Comparison of ENCODE assay signal across 16 mouse cellular contexts in genomic region chr11:118496066-118496689, GRCm38 (mm10). TPM values are rescaled to one million over a fixed set of nuclear protein-coding genes. Genes with fewer than 3 reads are reported as not detected.
DNase-seq lines count a peak whose midpoint lies in the region; ATAC-seq and TF ChIP-seq lines count a peak whose summit lies in the region.
"Had no signal": no experiment of that assay in that cellular context is flagged by ENCODE, and none has a peak within 500 bp of the region (broad histone marks: within the 10 kb centered on the region; RNA-seq: fewer than 3 reads in every experiment).

No protein-coding gene starts in this region.

- H3K4me2 ChIP-seq in forebrain, embryonic 15.5 days (replicated peaks), result no peak overlapping the region
- no peak overlapping the region for H3K4me2 ChIP-seq in liver, embryonic 11.5 days
- H3K4me2 ChIP-seq: heart, embryonic 13.5 days; liver, embryonic 12.5 days; lung, embryonic 14.5 days had no signal

- H3K36me3 ChIP-seq in forebrain, embryonic 10.5 days (replicated peaks), result no peaks in the 10 kb centered on the region
- H3K36me3 ChIP-seq in forebrain, embryonic 15.5 days, result no peaks in the 10 kb centered on the region
- H3K36me3 ChIP-seq in liver, adult 2 months (ENCODE audit: control insufficient read depth, insufficient read depth, low read length), result no peaks in the 10 kb centered on the region
- no peaks in the 10 kb centered on the region for H3K36me3 ChIP-seq in liver, embryonic 11.5 days (ENCODE audit: control insufficient read depth, insufficient read depth, low read length)
- no peaks in the 10 kb centered on the region for H3K36me3 ChIP-seq in limb, embryonic 10.5 days
- H3K36me3 ChIP-seq: heart, embryonic 13.5 days; liver, embryonic 12.5 days had no signal

- WGBS in forebrain, embryonic 10.5 days, result 63% methylated on average over 20 of the region's 20 CpGs
- WGBS in forebrain, embryonic 15.5 days, result 53% methylated on average over 20 of the region's 20 CpGs
- WGBS in liver, adult 2 months, result 58% methylated on average over 20 of the region's 20 CpGs
- WGBS in liver, embryonic 11.5 days, result 69% methylated on average over 20 of the region's 20 CpGs
- WGBS in limb, embryonic 10.5 days, result 57% methylated on average over 20 of the region's 20 CpGs

- 0 out of 2 replicates have a peak, but pooled peaks cover 5% of the 10 kb centered on the region for H3K27me3 ChIP-seq in forebrain, embryonic 10.5 days (ENCODE audit: poor library complexity, severe bottlenecking)
- H3K27me3 ChIP-seq in forebrain, embryonic 15.5 days, result no peaks in the 10 kb centered on the region
- H3K27me3 ChIP-seq in liver, adult 2 months (ENCODE audit: control insufficient read depth, insufficient read depth, low read length), result no peaks in the 10 kb centered on the region
- peaks cover 9% of the 10 kb centered on the region; the same call in 1 of the 2 replicates for H3K27me3 ChIP-seq in liver, embryonic 11.5 days (replicated peaks; ENCODE audit: control insufficient read depth, insufficient read depth, low read length)
- H3K27me3 ChIP-seq in limb, embryonic 10.5 days (ENCODE audit: low read depth, poor library complexity, severe bottlenecking), result peaks cover 18% of the 10 kb centered on the region; the same call in 1 of the 2 replicates

- TF ChIP-seq POLR2A in liver, adult 2 months (IDR thresholded peaks at IDR 0.05; ENCODE audit: extremely low read depth, insufficient read depth, low read length), result no peak

- ATAC-seq in forebrain, embryonic 15.5 days (replicated peaks), result no peak
- ATAC-seq in liver, embryonic 11.5 days (replicated peaks; ENCODE audit: low FRiP score), result no peak
- ATAC-seq: forebrain, embryonic 16.5 days; liver, embryonic 12.5 days had no signal

- no peak overlapping the region for H3K9ac ChIP-seq in forebrain, embryonic 15.5 days (replicated peaks)
- no peak overlapping the region for H3K9ac ChIP-seq in liver, adult 2 months (ENCODE audit: low read depth, low read length)
- H3K9ac ChIP-seq in liver, embryonic 11.5 days (ENCODE audit: low read depth, low read length), result no peak overlapping the region
- H3K9ac ChIP-seq: heart, embryonic 13.5 days; liver, embryonic 12.5 days; lung, embryonic 14.5 days had no signal

- no peak for DNase-seq in forebrain, embryonic 10.5 days (ENCODE audit: extremely low spot score, low spot score)
- peak; percentile 12 for DNase-seq in liver, adult 2 months (ENCODE audit: extremely low read depth, low read depth, low spot score)
- DNase-seq in liver, embryonic 11.5 days (ENCODE audit: low spot score), result no peak
- peak; percentile 75 to 79 for DNase-seq in kidney, adult 8-10 months
- DNase-seq in kidney, postnatal 25 days, result peak; percentile 71 to 88
- DNase-seq in spleen, postnatal 10 days (ENCODE audit: low spot score in 2 of 2), result no peak
- no peak for DNase-seq in limb, embryonic 10.5 days (ENCODE audit: low spot score)
- DNase-seq: gastrocnemius, adult 2 months; lung, embryonic 14.5 days; lung, postnatal 4 days; midbrain, embryonic 14.5 days; spleen, adult 18-20 months had no signal

- H3K79me2 ChIP-seq in liver, adult 2 months (ENCODE audit: control insufficient read depth, insufficient read depth, low read length), result no peaks in the 10 kb centered on the region

- H3K4me3 ChIP-seq in forebrain, embryonic 10.5 days, result no peak overlapping the region
- H3K4me3 ChIP-seq in forebrain, embryonic 15.5 days, result no peak overlapping the region
- H3K4me3 ChIP-seq in liver, adult 2 months (ENCODE audit: insufficient read depth, low read depth, low read length), result no peak overlapping the region
- H3K4me3 ChIP-seq in liver, embryonic 11.5 days (ENCODE audit: low read depth, low read length), result no peak overlapping the region
- H3K4me3 ChIP-seq in limb, embryonic 10.5 days, result no peak overlapping the region
- H3K4me3 ChIP-seq: gastrocnemius, adult 2 months; heart, embryonic 13.5 days; liver, embryonic 12.5 days had no signal

- peaks cover 33% of the 10 kb centered on the region for H3K4me1 ChIP-seq in forebrain, embryonic 10.5 days
- peaks cover 7% of the 10 kb centered on the region; the same call in 1 of the 2 replicates for H3K4me1 ChIP-seq in forebrain, embryonic 15.5 days
- no peaks in the 10 kb centered on the region for H3K4me1 ChIP-seq in liver, adult 2 months (ENCODE audit: control insufficient read depth, insufficient read depth, low read length)
- H3K4me1 ChIP-seq in liver, embryonic 11.5 days (replicated peaks; ENCODE audit: control insufficient read depth, insufficient read depth, low read length), result no peaks in the 10 kb centered on the region
- peaks cover 24% of the 10 kb centered on the region for H3K4me1 ChIP-seq in limb, embryonic 10.5 days
- H3K4me1 ChIP-seq: liver, embryonic 12.5 days had no signal

- no peak for TF ChIP-seq CTCF in liver, adult 2 months (IDR thresholded peaks at IDR 0.05; ENCODE audit: low read depth, low read length)

- H3K9me3 ChIP-seq in forebrain, embryonic 10.5 days, result no peaks in the 10 kb centered on the region
- H3K9me3 ChIP-seq in forebrain, embryonic 15.5 days, result no peaks in the 10 kb centered on the region
- H3K9me3 ChIP-seq in liver, embryonic 11.5 days (ENCODE audit: control insufficient read depth, low read length), result no peaks in the 10 kb centered on the region
- H3K9me3 ChIP-seq in limb, embryonic 10.5 days (replicated peaks), result no peaks in the 10 kb centered on the region
- H3K9me3 ChIP-seq: heart, embryonic 13.5 days; liver, embryonic 12.5 days had no signal

- 0 out of 2 replicates have a peak overlapping the region, but pooled peaks have one; percentile 25 for H3K27ac ChIP-seq in forebrain, embryonic 10.5 days
- no peak overlapping the region for H3K27ac ChIP-seq in forebrain, embryonic 15.5 days (replicated peaks)
- no peak overlapping the region for H3K27ac ChIP-seq in liver, adult 2 months (replicated peaks; ENCODE audit: insufficient read depth, low read depth, low read length)
- no peak overlapping the region for H3K27ac ChIP-seq in liver, embryonic 11.5 days (ENCODE audit: low read depth, low read length)
- no peak overlapping the region for H3K27ac ChIP-seq in limb, embryonic 10.5 days
- H3K27ac ChIP-seq: gastrocnemius, adult 2 months; heart, embryonic 13.5 days; liver, embryonic 12.5 days had no signal

RNA-seq across cellular contexts. Expression of gene Engase, which starts 19.5 kb away (rescaled TPM):
- polyA plus RNA-seq in forebrain, embryonic 10.5 days (2016; fragmentation: Nextera tagmentation; extraction: Ambion mirVana), result 7.1 and 7.9 TPM in 2 replicates
- polyA plus RNA-seq in forebrain, embryonic 15.5 days (2015; fragmentation: Nextera tagmentation; extraction: Ambion mirVana), result 5.3 and 6.8 TPM in 2 replicates
- 3.0 and 3.6 TPM in 2 replicates for total RNA-seq in liver, adult 2 months (2014; rRNA removed)
- 8.1 and 8.3 TPM in 2 replicates for polyA plus RNA-seq in liver, adult 2 months (2012; rRNA removed)
- 13.4 and 14.3 TPM in 2 replicates for polyA plus RNA-seq in liver, embryonic 11.5 days (2014; fragmentation: Nextera tagmentation; extraction: Ambion mirVana)
- 7.1 and 8.8 TPM in 2 replicates for polyA plus RNA-seq in limb, embryonic 10.5 days (2016; fragmentation: Nextera tagmentation; extraction: Ambion mirVana)

Comparison
In these comparisons a context has a peak if more than half of its experiments do, and no peak if none do; other contexts are left out.
1. DNase-seq: peak in liver, adult 2 months (single experiment), kidney, adult 8-10 months (2 of 2) and kidney, postnatal 25 days (2 of 2); none in forebrain, embryonic 10.5 days (single experiment), liver, embryonic 11.5 days (single experiment), spleen, postnatal 10 days (0 of 2) and limb, embryonic 10.5 days (single experiment).